Mouse (Mus musculus): ENCODE results near the gene Anapc15-ps.

Gene Anapc15-ps

DNA sequence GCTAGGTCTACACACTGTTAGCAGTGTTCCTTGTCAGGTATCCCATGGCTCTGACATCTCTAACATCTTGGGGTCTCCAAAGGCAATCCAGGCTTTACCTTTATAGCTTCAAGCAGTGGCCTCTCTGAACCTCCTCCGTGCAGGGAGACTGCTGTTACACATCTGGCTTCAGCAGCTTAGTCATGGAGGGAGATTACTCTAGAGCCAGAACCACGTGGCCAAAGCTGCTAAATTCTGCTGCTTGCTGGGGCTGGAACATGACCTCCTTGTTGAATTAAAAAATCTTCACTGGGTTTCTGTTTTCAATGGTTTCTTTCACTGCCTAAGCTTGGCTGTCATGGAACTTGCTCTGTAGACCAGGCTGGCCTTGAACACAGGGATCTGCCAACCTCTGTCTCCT, 44.9 kb downstream of the Anapc15-ps start:
- no peak for DNase-seq

DNA sequence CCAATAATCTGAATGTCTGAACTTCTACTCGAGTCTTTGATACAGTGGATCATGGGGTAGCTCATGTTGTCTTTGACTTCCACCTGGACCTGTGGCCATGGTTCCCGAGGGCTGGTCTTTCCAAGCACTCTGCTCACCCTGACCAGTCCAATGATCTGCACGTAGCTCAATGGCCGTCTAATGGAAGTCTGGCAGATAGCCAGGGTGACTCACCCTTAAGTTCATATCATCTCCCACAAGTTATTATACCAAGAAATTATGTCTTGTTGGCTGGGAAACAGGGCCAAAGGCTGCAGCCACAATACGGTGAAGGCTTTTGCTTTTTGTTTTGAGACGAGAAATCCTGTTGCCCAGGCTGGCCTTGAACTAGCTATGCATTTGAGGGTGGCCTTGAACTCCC, 45.9 kb downstream of the Anapc15-ps start:
- no peak for DNase-seq

DNA sequence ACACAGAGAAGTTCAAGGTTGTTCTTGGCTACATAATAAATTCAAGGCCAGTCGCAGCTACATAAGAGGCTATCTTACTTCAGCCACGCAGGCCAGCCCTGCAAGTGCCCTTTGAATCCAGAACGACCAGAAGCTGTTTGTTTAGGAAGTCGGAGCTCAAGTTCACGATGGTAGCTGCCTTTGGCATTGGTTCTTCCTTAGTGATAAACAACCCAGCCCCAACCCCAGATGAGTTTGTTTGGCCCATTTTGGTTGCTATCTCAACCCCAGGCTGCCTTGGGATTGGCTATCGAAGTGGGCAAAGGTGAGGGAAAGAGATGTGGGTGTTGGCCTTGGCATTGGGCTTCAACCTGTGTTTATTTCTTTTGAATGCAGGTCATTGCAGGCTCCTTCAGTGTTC, 48.0 kb downstream of the Anapc15-ps start:
- DNase-seq, result no peak

DNA sequence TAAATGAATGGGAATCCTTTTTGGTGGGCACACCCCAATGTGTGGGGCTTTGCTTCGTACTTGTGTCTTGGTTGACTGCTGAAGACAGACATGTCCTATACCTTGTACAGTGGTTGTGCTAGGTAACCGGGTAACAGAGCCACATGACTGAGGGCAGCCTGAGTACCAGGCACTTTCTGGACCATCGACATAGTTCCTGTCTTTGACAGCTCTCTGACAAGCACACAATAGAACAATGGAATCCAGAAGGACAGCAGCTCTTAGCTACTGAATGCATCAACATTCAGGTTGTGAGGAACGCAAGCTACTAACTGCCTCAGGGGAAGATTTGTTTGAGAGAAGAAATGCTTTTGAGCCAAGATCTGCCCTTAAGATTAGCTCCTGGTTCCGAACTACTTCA, 49.2 kb downstream of the Anapc15-ps start:
- peak; percentile 37 for DNase-seq

DNA sequence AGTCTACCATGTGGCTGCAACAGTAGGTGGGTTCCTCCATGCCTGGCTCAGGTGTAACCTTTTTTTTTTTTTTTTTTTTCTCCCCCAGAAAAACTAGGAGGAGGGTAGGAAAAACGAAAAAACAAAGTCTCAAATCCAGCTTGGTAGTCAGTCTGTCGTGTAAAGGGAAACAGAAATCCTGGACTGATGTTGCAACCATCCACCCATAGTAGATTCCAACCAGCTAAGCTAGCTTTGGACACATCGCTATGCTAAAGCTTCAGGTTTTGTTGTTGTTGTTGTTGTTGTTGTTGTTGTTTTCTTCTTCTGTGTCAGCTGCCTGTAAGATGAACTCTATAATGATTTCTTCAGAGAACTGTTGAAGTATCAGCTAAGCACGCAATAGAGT, 49.7 kb downstream of the Anapc15-ps start:
- no peak for DNase-seq
